Mouse (Mus musculus) hematopoietic stem cell, adult 5-6 weeks (primary cell): ENCODE data around the gene Tanc1. TPM values are rescaled to one million over a fixed set of nuclear protein-coding genes. Genes with fewer than 3 reads are reported as not detected.

Source experiments
- ATAC-seq, 2 experiments: fragments of 125-278 bp in 1 of 2; replicated peaks in 1 of 2; 2 replicates each; pipeline ENCODE4 v1.8.0; 2016 to 2017; ENCODE audit warnings: inconsistent platforms in 2 of 2, mild to moderate bottlenecking in 2 of 2, moderate number of reproducible peaks in 2 of 2, low read depth in 1 of 2, moderate TSS enrichment in 1 of 2; ENCODE audit not compliant: low FRiP score in 2 of 2, poor library complexity in 2 of 2, severe bottlenecking in 2 of 2, insufficient read depth in 1 of 2, low TSS enrichment in 1 of 2
- total RNA-seq: library from RNA; stranded (forward); fragments of 172-1452, 232-1000 nt; gene quantifications from 2 replicates; pipeline ENCODE4 v1.2.3, GENCODE M21; 2017

Tanc1 gene
- total RNA-seq, 1 experiment from 2014 or later: 11.0 TPM

GRCm38 (mm10) chr2:59811247-59811646 lies 199.4 kb downstream of the Tanc1 start:
- ATAC-seq: no peak

GRCm38 (mm10) chr2:59812641-59813040 lies 200.8 kb downstream of the Tanc1 start:
- no peak for ATAC-seq

DNA sequence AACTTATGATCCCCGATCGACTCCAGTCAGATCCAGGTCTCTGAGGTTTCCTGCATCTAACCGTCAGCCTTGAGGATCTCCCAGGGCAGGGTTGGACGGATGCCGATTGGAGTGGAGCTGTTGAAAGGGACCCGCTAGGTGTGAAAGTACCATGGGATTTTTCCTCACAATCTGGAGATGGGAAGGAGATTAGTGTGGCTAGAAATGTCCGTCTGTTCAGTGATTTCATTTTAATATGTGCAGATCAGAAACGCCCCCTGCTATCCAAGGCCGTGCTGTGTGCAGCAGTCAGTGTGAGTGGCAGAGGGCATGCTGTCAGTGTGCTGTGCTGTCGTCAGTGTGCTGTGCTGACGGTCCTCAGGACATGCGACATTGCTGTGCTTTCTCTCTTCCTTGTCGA lies 201.6 kb downstream of the Tanc1 start:
- no peak for ATAC-seq

DNA sequence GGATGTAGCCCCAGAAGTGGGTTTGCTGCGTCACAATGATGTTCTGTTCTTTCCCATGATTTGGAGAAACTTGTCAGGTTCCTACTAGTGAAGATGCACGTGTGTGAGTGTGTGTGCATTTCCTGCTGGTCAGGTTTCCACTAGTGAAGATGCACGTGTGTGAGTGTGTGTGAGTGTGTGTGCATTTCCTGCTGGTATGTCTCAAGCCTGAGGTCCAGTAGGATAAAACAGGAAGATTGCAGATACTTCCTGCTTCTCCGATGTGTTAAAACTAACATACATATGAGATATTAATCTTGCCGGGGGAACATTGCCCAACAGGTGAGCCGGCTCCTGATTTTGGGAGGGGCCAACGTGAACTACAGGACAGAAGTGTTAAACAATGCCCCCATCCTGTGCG lies 203.2 kb downstream of the Tanc1 start:
- peak in 1 of 2 experiments; percentile 21; a peak in 1 of 4 replicates for ATAC-seq

- no peak for ATAC-seq
Measured at GRCm38 (mm10) chr2:59818663-59819062, 206.8 kb downstream of the Tanc1 start.

DNA sequence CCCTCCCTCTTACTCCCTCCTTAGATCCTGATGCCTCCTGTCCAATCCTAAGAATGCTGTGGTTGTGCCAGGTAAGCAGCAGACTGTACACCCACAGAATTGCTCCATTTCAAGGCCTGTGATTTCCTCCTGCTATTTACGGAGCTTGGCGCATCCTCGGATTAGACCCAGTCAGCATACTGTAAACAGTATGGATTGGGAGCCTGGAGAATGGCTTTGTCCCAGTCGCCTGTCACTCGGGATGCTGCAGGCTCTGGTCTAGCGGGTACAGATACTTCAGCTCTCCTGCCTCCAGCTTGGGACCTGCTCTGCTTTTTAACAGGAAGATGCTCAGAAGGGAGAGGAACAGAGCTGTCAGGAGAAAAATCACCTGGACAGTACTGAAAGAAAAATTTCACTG lies 207.6 kb downstream of the Tanc1 start:
- ATAC-seq: no peak

DNA sequence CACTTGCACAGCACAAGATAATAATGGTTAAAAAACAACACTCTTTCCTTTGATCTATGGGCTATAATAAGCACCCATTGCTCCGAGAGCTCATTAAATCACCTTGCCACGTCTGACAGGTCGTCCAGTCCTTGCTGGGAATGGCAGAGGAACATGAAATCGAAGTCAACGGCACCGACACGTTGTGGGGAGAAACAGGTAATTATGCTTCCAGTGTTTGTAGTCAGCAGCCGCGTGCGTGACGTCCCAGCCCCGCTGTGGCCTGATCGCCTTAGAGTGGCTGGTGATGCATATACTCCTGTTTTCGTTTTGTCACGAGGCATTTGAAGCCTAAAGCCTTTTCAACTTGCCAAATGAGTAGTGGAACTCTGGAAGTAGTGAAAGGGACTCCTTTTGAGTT lies 208.2 kb downstream of the Tanc1 start:
- no peak for ATAC-seq

DNA sequence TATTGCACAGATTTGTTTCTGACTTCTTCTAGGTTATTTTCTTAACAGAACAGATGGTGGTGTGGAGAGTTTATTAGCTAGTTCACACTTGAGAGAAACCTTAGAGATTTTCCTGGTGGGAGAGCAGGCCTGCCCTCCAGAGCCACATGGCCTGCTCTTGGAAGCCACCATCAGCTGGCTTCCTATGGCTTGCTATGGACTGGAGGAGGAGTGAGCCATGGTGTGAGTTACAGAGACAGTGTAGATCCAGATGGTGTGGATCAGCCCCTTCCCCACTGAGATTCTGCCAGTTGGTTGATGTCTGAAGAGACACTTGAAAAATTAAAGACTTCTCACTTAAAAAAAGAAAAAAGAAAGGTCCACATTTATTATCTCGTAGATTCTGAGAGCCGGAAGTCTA lies 209.2 kb downstream of the Tanc1 start:
- ATAC-seq: no peak

- no peak for ATAC-seq
Measured at GRCm38 (mm10) chr2:59824289-59824688, 212.4 kb downstream of the Tanc1 start.

DNA sequence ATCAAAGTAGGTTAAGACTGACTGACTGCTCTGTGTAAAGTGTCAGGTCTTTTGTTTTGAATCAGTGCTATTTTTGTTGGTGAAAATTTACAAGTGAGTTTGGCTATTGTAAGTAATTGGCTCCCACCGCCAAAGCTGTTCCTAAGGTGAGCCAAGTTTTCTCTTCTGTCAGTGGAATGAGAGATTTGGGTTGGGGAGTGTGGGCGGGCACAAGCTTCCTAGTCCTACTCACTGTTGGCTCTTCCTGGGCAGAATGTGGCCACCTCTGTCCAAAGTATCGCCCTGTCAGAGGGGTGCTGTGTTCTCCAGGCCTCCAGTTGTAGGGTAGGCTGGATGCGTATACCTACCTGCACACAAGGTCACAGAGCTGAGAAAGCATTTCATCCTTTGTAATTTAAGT lies 213.5 kb downstream of the Tanc1 start:
- ATAC-seq: no peak

DNA sequence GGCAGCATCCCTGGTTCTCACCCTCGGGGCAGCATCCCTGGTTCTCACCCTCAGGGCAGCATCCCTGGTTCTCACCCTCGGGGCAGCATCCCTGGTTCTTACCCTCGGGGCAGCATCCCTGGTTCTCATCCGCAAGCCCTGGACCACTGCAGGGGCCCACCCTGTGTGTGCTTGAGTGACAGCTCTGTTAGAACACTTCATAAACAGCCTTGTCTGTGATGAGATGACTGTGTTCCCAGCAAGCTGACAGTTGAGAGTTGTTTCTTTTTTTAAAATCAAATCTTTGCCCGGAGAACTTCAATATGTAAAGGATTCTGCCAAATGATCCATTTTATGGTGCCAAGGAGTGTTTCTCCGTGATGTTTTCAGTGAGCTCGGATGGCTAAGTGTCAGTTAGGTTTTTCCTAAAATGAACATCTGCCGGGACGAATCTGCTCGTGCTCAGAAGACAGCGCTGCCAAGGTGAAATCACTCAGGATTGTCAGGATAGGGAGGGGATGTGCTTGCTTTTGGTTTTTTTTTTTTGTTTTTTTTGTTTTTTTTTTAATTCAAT lies 216.3 kb downstream of the Tanc1 start:
- no peak for ATAC-seq

DNA sequence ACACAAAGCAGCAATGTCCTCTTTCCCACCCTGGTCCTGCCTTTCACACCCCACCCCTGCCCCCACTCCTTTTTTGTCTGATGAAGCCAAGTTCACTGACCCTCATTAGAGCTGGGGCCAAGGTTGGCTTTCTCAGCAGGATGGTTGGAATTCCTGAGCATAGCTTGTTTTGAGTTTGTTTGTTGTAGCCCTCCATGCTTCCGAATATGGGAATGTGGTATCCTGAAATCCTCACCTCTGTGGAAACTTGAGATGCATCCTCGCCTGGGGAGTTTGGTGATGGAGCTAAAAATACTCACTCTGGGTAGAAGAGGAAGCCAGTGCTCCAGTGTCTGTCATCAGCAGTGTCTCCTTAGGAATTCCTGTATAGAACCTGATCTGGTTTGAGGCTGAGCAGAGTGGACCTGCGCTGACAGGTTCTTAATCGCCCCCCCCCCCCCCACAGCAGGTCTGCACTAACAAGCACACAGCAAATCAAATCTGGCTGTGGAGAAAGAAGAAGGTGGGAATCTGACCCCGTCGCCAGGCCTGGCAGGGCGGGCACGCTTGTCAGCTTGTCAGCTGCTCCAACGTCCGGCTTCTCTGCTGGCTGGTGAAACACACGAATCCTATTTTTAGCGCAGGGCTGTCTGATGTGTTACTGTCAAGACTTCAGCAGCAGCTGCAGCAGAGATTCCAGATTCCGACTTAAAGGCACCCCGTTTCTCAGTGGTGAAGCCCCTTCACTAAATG lies 217.1 kb downstream of the Tanc1 start:
- no peak for ATAC-seq

- no peak for ATAC-seq
Measured at GRCm38 (mm10) chr2:59829718-59830117, 217.9 kb downstream of the Tanc1 start.

GRCm38 (mm10) chr2:59830151-59830550 lies 218.3 kb downstream of the Tanc1 start:
- no peak for ATAC-seq

DNA sequence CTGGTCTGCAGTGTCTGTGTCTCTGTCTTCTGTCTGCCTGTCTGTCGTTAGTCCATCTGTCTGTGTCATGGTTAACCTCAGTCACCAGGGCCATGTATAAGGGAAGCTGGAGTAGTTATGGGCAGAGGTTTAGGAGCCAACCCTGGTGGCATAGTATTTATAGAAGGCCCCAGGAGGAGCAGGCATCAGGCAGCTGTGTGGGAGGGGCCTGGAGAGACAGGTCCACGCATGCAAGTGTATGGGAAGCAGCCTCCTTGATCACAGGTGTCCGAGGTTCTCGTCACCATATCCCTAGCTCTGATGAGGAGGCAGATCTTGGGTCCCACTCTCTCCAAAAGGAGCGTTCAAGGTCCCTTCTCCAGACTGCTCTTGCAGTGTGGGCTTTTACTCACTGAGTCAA lies 219.1 kb downstream of the Tanc1 start:
- ATAC-seq: no peak

- ATAC-seq: no peak
Measured at GRCm38 (mm10) chr2:59831831-59832230, 220.0 kb downstream of the Tanc1 start.

DNA sequence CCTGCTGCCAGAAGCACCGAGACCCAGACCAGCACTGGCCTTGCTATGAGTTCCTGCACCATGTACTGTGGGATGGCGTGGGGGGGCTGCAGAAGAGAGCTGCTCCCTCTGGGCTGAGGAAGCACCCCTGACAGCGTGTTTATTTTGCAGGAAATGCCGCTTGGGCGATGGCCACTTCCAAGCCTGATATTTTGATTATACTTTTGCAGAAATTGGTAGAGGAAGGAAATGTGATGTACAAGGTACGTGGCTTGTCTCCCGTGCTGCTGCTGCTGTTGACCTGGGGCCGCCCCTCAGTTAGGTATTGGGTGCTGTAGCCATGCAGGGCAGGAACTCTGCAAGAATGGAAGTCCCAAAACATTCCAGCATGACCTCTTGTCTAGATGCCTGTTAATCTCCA lies 227.0 kb downstream of the Tanc1 start:
- ATAC-seq: no peak

DNA sequence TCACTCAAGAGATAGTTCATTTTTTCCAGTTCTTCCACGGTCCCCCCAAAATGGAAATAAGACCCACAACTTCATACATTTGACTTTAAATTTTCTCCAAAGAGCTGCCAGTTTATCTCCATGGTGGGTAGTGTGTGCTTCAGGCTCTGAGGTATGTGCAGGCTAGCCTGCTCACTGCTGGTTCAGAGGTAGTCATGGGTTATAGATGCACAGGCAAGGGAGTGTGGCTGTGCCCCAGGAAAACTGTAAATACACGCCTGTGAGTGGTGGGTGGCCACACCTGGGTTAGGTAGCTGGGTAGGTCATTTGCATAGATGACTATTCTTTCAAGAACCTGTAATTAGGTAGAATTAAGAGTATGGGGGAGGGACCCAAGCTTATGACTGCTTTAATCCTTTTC lies 227.9 kb downstream of the Tanc1 start:
- no peak for ATAC-seq

- ATAC-seq: no peak
Measured at GRCm38 (mm10) chr2:59840191-59840590, 228.3 kb downstream of the Tanc1 start.
